Mouse (Mus musculus) forebrain, embryonic 16.5 days (tissue): Measurements from ENCODE around the gene Srgn. TPM values are rescaled to one million over a fixed set of nuclear protein-coding genes. Genes with fewer than 3 reads are reported as not detected.

Source experiments
- ATAC-seq: fragments of 200-750 bp; cut with Nextera tagmentation; 2 replicates; pipeline ENCODE4 v1.8.0; 2017; ENCODE audit warnings: mild to moderate bottlenecking, moderate library complexity
- H3K27ac ChIP-seq: fragments of 300-500 bp; sonication (generic); 2 replicates; pipeline ENCODE4 v1.5.1; 2014; ENCODE audit warnings: low read length, control low read depth
- H3K27me3 ChIP-seq: fragments of 300-500 bp; sonication (generic); replicated peaks from 2 replicates; pipeline ENCODE4 v1.6.1; 2014; ENCODE audit warnings: low read length; ENCODE audit not compliant: control insufficient read depth, insufficient read depth
- H3K36me3 ChIP-seq: fragments of 300-500 bp; sonication (generic); 2 replicates; pipeline ENCODE4 v1.6.1; 2014; ENCODE audit not compliant: control insufficient read depth, insufficient read depth
- H3K4me1 ChIP-seq: fragments of 300-500 bp; sonication (generic); replicated peaks from 2 replicates; pipeline ENCODE4 v1.6.1; 2014; ENCODE audit warnings: low read length; ENCODE audit not compliant: control insufficient read depth, insufficient read depth
- H3K4me2 ChIP-seq: fragments of 300-500 bp; sonication (generic); 2 replicates; pipeline ENCODE4 v1.6.1; 2014; ENCODE audit warnings: mild to moderate bottlenecking, low read length, control low read depth
- H3K4me3 ChIP-seq: fragments of 300-500 bp; sonication (generic); replicated peaks from 2 replicates; pipeline ENCODE4 v1.5.1; 2014; ENCODE audit warnings: mild to moderate bottlenecking, low read length, control low read depth
- H3K9ac ChIP-seq: fragments of 300-500 bp; sonication (generic); replicated peaks from 2 replicates; pipeline ENCODE4 v1.6.1; 2014; ENCODE audit warnings: low read depth, low read length, control low read depth
- H3K9me3 ChIP-seq: fragments of 300-500 bp; sonication (generic); 2 replicates; pipeline ENCODE4 v1.6.1; 2016; ENCODE audit warnings: low read length; ENCODE audit not compliant: control insufficient read depth
- WGBS: fragments of 180-500 bp; shearing (Covaris S2); extraction: QIAGEN DNeasy Blood & Tissue Kit; methylation state at CpG from one replicate; pipeline ENCODE4 v1.1.7; 2014; 5-methylcytosine and 5-hydroxymethylcytosine counted together
- polyA plus RNA-seq: library from polyadenylated mRNA; unstranded; fragments of >200 nt; fragmentation: Nextera tagmentation; extraction: Ambion mirVana; gene quantifications from 2 replicates; pipeline ENCODE4 v1.2.1, GENCODE M21; 2015

Gene Srgn
- polyA plus RNA-seq, 1 experiment from 2014 or later: 8.6 TPM

GRCm38 (mm10) chr10:62532832-62533231 is 5.6 kb upstream of the Srgn start:
- Histone ChIP-seq H3K9ac (no peak overlapping the region), H3K4me3 (no peak overlapping the region), H3K4me1 (no peaks in the 10 kb centered on the region), H3K9me3 (no peaks in the 10 kb centered on the region), H3K27me3 (no peaks in the 10 kb centered on the region), H3K27ac (no peak overlapping the region), H3K4me2 (no peak overlapping the region), H3K36me3 (no peaks in the 10 kb centered on the region)
- 39% methylated on average over 2 of the region's 2 CpGs for WGBS
- no peak for ATAC-seq

- Histone ChIP-seq H3K4me1 (no peaks in the 10 kb centered on the region), H3K9me3 (no peaks in the 10 kb centered on the region), H3K9ac (no peak overlapping the region), H3K36me3 (no peaks in the 10 kb centered on the region), H3K27me3 (no peaks in the 10 kb centered on the region), H3K4me2 (no peak overlapping the region), H3K27ac (no peak overlapping the region), H3K4me3 (no peak overlapping the region)
- ATAC-seq: no peak
- WGBS: 89% methylated on average over 9 of the region's 9 CpGs
Measured at GRCm38 (mm10) chr10:62530183-62530582, 2.9 kb upstream of the Srgn start.

GRCm38 (mm10) chr10:62522346-62522950 is 4.8 kb downstream of the Srgn start:
- WGBS: 76% methylated on average over 7 of the region's 7 CpGs
- no peaks in the 10 kb centered on the region for H3K9me3 ChIP-seq
- no peaks in the 10 kb centered on the region for H3K36me3 ChIP-seq
- H3K27ac ChIP-seq: no peak overlapping the region
- H3K9ac ChIP-seq: no peak overlapping the region
- no peak for ATAC-seq
- no peak overlapping the region for H3K4me2 ChIP-seq
- H3K4me1 ChIP-seq: no peaks in the 10 kb centered on the region
- H3K4me3 ChIP-seq: no peak overlapping the region
- no peaks in the 10 kb centered on the region for H3K27me3 ChIP-seq

- 81% methylated on average over 4 of the region's 4 CpGs for WGBS
- no peak overlapping the region for H3K4me3 ChIP-seq
- no peaks in the 10 kb centered on the region for H3K9me3 ChIP-seq
- no peak overlapping the region for H3K4me2 ChIP-seq
- H3K36me3 ChIP-seq: no peaks in the 10 kb centered on the region
- no peak for ATAC-seq
- no peak overlapping the region for H3K9ac ChIP-seq
- H3K27me3 ChIP-seq: no peaks in the 10 kb centered on the region
- H3K4me1 ChIP-seq: no peaks in the 10 kb centered on the region
- H3K27ac ChIP-seq: no peak overlapping the region
Measured at GRCm38 (mm10) chr10:62521763-62522162, 5.5 kb downstream of the Srgn start.

GRCm38 (mm10) chr10:62520911-62521310 is 6.3 kb downstream of the Srgn start:
- 55% methylated on average over 2 of the region's 2 CpGs for WGBS
- Histone ChIP-seq H3K9ac (no peak overlapping the region), H3K27ac (no peak overlapping the region), H3K36me3 (no peaks in the 10 kb centered on the region), H3K4me2 (no peak overlapping the region), H3K4me1 (no peaks in the 10 kb centered on the region), H3K27me3 (no peaks in the 10 kb centered on the region), H3K4me3 (no peak overlapping the region), H3K9me3 (no peaks in the 10 kb centered on the region)
- no peak for ATAC-seq

GRCm38 (mm10) chr10:62517511-62517910 is 9.7 kb downstream of the Srgn start:
- Histone ChIP-seq H3K9ac (no peak overlapping the region), H3K4me3 (no peak overlapping the region), H3K36me3 (no peaks in the 10 kb centered on the region), H3K4me1 (no peaks in the 10 kb centered on the region), H3K4me2 (no peak overlapping the region), H3K9me3 (no peaks in the 10 kb centered on the region), H3K27ac (no peak overlapping the region), H3K27me3 (no peaks in the 10 kb centered on the region)
- ATAC-seq: no peak
- WGBS: 89% methylated on average over 6 of the region's 6 CpGs

- Histone ChIP-seq H3K4me3 (no peak overlapping the region), H3K9me3 (no peaks in the 10 kb centered on the region), H3K4me2 (no peak overlapping the region), H3K9ac (no peak overlapping the region), H3K36me3 (no peaks in the 10 kb centered on the region), H3K27me3 (no peaks in the 10 kb centered on the region; the same call in 1 of the 2 replicates), H3K27ac (no peak overlapping the region), H3K4me1 (peaks cover 3% of the 10 kb centered on the region; the same call in 1 of the 2 replicates)
- no peak for ATAC-seq
- WGBS: 96% methylated on average over 4 of the region's 4 CpGs
Measured at GRCm38 (mm10) chr10:62512855-62513254, 14.4 kb downstream of the Srgn start.

- 78% methylated on average over 6 of the region's 6 CpGs for WGBS
- no peak overlapping the region for H3K9ac ChIP-seq
- no peaks in the 10 kb centered on the region for H3K36me3 ChIP-seq
- peaks cover 2% of the 10 kb centered on the region; the same call in 1 of the 2 replicates for H3K27me3 ChIP-seq
- no peak overlapping the region for H3K4me3 ChIP-seq
- no peak overlapping the region for H3K4me2 ChIP-seq
- H3K9me3 ChIP-seq: no peaks in the 10 kb centered on the region
- ATAC-seq: no peak
- peaks cover 3% of the 10 kb centered on the region; the same call in 1 of the 2 replicates for H3K4me1 ChIP-seq
- no peak overlapping the region for H3K27ac ChIP-seq
Measured at GRCm38 (mm10) chr10:62511528-62511927, 15.7 kb downstream of the Srgn start.

- Histone ChIP-seq H3K4me3 (no peak overlapping the region), H3K4me2 (no peak overlapping the region), H3K27ac (no peak overlapping the region), H3K4me1 (peaks cover 3% of the 10 kb centered on the region; the same call in 1 of the 2 replicates), H3K27me3 (peaks cover 2% of the 10 kb centered on the region; the same call in 1 of the 2 replicates), H3K36me3 (no peaks in the 10 kb centered on the region), H3K9ac (no peak overlapping the region), H3K9me3 (no peaks in the 10 kb centered on the region)
- WGBS: 66% methylated on average over 11 of the region's 11 CpGs
- ATAC-seq: no peak
Measured at GRCm38 (mm10) chr10:62509032-62509656, 18.1 kb downstream of the Srgn start.
